Mouse (Mus musculus): Measurements from ENCODE around the gene Wdr74.
"Not testable (repeated sequence)": the region's sequence is repeated elsewhere in the genome, so short reads cannot be mapped to it uniquely, and the experiment has no call there.

The Wdr74 gene

DNA sequence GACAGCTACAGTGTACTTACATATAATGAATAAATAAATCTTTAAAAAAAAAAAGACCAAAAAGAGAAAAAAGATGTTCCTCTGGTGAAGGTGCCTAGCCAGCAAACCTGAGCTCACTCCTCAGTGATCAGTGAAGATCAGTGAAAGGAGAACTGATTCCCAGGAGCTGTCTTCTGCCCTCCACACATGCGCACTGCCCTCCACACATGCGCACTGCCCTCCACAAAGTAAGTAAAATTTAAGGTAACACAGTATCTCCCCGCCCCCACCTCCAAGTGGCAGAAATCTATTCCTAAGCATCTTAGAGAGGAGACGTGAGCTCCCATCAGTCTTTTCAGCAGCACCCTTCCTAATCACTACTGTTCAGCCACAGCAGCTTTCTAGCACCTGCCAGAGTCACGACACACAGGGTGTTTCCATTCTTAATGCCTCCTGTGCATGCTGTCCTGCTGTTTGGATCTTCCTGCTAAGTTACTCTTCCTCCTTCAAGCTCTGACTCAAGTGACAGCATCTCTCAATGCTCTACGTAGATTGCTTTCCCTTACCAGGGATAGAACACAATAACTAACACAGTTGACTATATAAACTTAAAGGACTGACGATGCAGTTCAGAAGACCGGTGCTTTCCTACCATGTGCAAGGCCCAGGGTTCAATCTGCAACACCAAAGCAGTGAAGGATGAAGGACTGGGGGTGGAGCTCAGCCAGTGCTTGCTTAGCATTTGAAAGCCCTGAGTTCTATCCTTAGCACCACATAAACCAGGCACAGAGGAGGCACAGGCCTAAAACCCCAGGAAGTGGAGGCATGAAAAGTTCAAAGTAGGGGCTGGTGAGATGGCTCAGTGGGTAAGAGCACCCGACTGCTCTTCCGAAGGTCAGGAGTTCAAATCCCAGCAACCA, 19.5 kb upstream of the Wdr74 start:
- DNase-seq (ENCODE audit: low spot score in 2 of 2), result no peak

DNA sequence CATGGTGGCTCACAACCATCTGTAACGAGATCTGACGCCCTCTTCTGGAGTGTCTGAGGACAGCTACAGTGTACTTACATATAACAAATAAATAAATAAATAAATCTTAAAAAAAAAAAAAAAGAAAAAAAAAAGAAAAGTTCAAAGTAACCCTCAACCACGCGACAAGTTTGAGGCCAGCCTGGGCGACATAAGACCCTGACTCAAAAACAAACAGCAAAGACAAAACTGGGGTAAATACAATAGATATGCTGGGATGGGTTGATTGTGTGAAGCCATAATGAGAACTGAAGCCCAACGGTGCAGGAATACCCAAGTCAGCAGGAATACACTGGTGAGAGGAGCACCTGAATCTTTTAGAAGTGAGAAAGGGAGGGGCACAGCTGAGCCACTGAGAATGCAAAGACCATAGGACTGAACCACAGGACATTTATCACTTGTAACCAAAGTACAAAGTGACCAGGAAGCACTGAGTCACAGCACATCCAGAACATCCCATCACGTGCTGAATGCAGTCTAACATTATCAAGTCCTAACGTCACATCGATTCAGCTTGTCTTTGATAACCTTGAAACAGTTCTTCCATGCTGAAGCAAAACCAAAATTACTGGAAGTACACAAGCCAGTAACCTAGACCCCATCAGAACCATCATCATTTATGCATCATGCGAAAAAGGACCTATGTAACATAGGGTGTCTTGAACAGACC, 18.7 kb upstream of the Wdr74 start:
- DNase-seq (ENCODE audit: low spot score in 2 of 2), result no peak

GRCm38 (mm10) chr19:8718357-8718756, 17.3 kb upstream of the Wdr74 start:
- peak; percentile 71 to 73 for DNase-seq (ENCODE audit: low spot score in 2 of 2)

GRCm38 (mm10) chr19:8719037-8719436, 16.6 kb upstream of the Wdr74 start:
- DNase-seq (ENCODE audit: low spot score in 2 of 2), result not testable (repeated sequence)

- no peak for DNase-seq (ENCODE audit: low spot score in 2 of 2)
These were observed 14.2 kb upstream of the Wdr74 start for GRCm38 (mm10) chr19:8721378-8721777.

GRCm38 (mm10) chr19:8722021-8722420, 13.6 kb upstream of the Wdr74 start:
- no peak for DNase-seq (ENCODE audit: low spot score in 2 of 2)

DNA sequence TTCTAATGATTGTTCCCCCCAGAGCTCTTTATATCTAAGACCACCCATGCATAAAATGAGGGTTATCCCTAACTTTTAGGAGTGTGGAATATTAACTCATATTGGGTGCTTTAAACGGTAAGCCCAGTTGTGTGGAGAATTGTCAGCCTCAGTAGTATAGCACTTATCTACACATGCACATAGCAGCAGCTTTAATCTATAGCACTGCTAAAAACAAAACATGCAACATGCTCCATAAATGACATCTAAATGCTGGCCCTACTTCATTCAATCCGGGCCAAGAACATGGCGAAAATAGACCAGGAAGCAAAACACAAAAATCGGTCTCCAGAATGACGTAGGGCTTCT, 13.1 kb upstream of the Wdr74 start:
- DNase-seq (ENCODE audit: low spot score in 2 of 2), result no peak

DNA sequence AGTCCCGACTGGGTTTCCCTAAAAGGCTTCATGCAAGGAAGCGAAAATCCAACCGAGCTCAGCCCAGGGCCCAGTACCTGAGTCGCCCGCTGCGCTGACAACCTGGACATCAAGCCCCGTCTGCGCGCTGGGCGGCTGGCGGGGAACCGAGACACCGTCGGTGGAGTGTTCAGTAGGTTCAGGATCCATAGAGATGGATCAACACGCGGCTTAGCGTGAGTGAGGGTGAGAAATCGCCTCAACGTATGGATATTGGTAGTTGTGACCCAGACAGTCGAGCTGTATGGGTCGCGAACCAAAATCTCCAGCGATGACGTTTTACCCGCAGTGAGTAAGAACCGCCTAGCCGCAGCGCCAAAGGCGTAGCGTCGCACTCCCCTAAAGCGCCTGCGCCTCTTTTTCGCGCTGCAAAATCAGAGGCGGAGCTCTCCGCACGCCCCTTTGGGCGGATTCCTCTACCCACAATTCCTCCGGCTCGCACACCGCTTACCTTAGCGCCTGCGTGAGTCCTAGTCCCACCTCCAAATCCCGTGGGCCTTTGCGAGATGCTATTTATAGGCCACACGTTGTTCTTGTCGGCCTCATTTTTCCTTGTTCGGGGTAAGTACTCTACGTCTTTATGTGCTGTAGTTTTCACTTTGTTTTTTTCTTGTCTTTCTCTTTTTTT, 12.6 kb upstream of the Wdr74 start, which contains the start of gene Slc3a2:
Slc3a2 (minus strand) TSS at position 463 of the 667 bp plus-strand sequence.
- DNase-seq (ENCODE audit: low spot score in 2 of 2), result peak; percentile 97 to 98

GRCm38 (mm10) chr19:8723574-8724346, 11.9 kb upstream of the Wdr74 start:
- DNase-seq (ENCODE audit: low spot score in 2 of 2), result no peak

DNA sequence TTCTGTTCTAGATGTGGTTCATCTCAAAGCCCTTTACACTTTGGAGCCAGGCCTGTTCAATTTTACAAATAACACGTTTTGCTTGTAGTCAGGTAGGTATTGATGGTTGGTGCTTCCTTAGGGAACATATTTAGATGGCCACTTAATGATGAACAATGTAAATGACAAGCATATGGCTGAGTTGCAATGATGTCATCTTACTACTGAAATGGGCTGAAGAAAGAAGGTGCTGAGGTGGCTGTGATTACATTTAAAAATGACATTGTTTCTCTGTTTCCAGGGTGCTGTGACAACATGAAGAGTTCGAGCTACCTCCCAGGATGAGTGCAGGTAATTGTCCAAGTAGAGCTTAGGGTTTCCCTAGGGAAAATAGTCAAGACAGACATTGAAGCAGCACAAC, 11.2 kb upstream of the Wdr74 start:
- DNase-seq (ENCODE audit: low spot score in 2 of 2), result no peak

DNA sequence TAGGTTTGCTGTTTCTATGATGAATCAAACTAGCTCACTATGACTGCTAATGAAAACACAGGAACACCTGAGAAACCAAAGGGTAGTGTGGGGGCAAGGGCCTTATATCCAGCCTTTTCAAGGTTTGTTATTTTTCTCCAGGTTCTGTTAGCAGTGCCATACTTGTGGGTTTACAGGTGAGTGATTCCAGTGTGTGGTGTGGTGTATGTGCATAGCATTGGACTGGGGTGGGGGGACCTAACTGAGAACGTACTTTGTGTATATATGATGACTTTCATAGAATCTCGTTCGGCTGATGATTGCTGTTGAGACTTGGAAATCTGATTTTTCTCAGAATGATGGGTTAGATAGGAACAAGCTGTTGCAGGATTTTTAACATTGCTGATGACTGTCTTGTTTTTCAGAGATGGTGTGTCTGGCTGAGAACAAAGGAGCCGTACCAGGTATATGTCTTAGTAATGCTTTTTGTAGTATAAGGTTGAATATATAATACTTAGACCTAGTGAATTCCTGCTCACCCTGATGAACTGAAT, 10.5 kb upstream of the Wdr74 start:
- DNase-seq (ENCODE audit: low spot score in 2 of 2), result no peak

DNA sequence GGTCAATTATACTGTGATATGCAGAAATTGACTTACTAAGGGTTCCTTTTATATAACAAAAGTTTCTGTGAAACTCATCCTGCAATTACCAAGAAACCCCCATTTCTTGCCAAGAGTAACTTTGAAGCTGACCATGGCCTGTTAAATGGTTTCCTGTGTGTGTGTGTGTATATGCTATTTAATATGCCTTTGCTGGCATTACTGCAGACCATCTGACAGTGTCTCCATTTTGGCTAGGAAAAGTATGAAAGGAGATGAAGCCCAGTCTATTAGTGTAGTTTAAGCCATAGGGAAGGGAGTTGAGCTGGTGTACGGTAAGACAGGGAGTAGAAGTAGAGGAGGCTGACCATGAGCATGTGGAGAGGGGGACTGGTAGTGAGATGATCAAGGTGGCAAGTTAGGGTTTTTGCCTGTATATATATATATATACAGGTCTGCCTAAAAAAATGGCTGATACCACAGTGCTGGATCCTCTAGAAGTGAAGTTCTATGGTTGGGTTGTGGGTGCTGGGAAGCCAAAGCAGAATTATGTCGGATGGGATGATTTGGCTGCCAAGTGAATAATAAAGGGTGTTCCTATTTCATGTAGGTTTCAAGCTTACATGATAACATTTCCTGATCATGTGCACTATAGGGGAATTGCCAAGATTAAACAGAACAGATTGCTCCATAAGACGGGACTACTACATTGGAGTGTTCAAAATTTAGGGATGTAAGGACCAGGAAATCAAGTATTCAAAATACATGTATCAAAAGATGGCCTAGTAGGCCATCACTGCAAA, 8.8 kb upstream of the Wdr74 start:
- no peak for DNase-seq (ENCODE audit: low spot score in 2 of 2)

DNA sequence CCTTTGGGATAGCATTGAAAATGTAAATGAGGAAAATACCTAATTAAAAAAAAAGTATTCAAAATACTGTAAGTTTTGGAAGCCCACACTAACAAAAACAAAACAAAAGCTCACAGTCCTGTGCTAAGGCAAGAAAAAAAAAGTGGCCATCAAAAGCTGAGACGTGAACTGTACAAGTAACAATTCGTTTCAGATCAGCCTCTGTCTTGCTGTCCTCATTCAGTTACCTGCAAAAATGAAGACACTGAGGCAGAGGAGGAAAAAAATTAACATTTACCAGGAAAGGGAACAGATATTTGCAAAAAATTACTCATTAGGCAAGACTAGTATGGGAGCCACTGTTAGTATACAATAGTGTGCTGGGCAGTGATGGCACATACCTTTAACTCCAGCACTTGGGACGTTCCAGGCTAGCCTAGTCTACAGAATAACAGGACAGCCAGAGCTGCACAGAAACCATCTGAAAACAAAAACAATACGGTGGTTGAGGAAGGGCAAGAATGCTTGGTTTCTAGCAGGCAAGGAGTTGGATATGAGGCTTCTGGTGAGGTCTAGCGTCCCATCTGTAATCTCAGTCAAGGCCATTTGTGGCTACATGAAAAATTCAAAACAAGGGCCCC, 8.0 kb upstream of the Wdr74 start:
- DNase-seq (ENCODE audit: low spot score in 2 of 2), result no peak

DNA sequence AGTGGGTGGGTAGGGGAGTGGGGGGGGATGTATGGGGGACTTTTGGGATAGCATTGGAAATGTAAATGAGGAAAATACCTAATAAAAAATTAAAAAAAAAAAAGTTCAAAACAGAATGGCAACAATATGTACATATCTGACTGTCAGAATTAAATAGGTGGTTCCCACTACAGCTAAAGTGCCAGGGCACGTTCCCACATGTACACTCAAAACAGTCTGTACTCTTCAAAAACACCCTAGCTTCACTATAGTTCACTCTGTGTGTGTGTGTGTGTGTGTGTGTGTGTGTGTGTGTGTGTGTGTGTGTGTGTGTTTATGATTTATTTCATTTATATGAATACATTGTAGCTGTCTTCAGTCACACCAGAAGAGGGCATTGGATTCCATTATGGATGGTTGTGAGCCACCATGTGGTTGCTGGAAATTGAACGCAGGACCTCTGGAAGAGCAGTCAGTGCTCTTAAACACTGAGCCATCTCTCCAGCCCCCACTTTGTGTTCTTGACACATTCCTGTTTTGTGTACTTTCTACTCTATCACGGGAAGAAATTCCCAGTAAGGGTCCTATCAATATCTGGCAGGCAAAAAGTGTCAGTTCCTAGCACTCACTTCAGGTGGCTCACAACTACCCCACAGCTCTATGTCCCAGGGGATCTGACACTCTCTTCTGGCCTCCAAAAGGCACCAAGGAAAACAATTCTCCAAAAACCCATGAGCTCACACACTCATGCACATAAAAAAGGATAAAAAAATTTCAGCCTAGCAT, 7.1 kb upstream of the Wdr74 start:
- not testable (repeated sequence) for DNase-seq (ENCODE audit: low spot score in 2 of 2)

DNA sequence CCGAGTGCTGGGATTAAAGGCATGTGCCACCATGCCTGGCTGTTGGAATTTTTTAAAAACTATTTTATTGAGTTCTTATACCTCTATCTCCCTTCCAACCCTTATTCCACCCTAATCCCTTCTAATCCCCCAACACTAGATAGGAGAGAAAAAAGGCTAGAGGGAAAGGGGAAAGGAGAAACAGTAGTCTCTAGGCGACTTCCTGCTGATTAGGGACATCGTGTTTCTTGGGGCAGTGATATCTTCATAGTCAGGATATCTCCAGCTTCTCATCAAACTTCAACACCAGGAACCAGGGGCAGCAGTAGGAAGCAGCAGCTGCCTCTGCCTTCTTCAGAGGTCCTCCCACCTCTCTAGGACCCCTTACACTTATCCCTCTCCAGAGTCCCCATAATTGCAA, 1.3 kb upstream of the Wdr74 start:
- no peak for DNase-seq (ENCODE audit: low spot score in 2 of 2)

GRCm38 (mm10) chr19:8736160-8736467, 487 bp downstream of the Wdr74 start:
- no peak for DNase-seq (ENCODE audit: low spot score in 2 of 2)

DNA sequence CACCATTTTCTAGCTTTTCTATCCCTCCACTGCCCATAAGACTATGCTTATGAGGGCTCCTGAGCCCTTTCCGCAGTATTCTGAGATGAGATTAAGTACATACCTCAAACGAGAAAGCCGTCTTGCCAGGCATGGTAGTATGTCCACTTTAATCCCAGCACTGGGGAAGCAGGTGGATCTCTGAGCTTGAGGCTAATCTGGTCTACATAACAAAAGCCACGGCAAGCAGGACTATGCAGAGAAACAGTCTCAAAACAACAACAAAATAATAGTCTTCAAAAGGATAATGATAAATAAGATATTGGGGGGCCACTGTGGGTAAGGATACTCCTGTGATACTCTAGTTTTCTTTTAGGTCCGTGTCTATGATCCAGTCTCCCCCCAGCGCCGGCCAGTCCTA, 3.3 kb downstream of the Wdr74 start:
- DNase-seq (ENCODE audit: low spot score in 2 of 2), result no peak

GRCm38 (mm10) chr19:8739646-8740045, 4.0 kb downstream of the Wdr74 start:
- DNase-seq (ENCODE audit: low spot score in 2 of 2), result no peak

DNA sequence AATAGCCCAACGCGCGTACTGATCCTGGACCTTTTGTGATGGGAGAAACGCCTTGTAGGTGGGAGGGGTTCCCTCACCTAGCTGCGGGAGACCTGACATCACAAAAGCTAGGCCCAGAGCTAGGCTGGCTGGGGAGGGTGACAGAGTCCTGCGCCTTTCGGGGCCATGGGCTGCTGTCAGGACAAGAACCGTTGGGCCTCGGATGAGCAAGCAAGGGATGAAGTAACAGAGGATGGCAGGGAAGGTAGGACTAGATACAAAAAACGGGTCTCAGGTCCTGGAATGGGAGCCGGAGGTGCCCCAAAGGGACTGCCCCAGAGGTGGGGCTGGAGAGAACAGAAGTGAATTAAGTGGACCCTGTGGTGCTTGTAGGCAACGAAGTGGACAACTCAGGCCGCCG, 5.0 kb downstream of the Wdr74 start, which contains the start of gene 1700092M07Rik:
1700092M07Rik (plus strand) TSS at position 116 of the 400 bp plus-strand sequence.
- no peak for DNase-seq (ENCODE audit: low spot score in 2 of 2)

All from spleen, postnatal 36 days (tissue).